Mouse (Mus musculus) neural tube, embryonic 14.5 days (tissue): ENCODE data around the gene Rab17. TPM values are rescaled to one million over a fixed set of nuclear protein-coding genes. Genes with fewer than 3 reads are reported as not detected.

Experiments used
- ATAC-seq: fragments of 200-750 bp; cut with Nextera tagmentation; 2 replicates; pipeline ENCODE4 v1.8.0; 2017; ENCODE audit warnings: low read depth, mild to moderate bottlenecking, moderate TSS enrichment, moderate library complexity
- H3K27ac ChIP-seq: fragments of 300-500 bp; sonication (generic); 2 replicates; pipeline ENCODE4 v1.5.1; 2014; ENCODE audit warnings: low read depth, mild to moderate bottlenecking, control low read depth, low read length, moderate library complexity, mixed read lengths
- H3K27me3 ChIP-seq: fragments of 300-500 bp; sonication (generic); 2 replicates; pipeline ENCODE4 v1.6.1; 2014; ENCODE audit warnings: low read length; ENCODE audit not compliant: control insufficient read depth, insufficient read depth
- H3K36me3 ChIP-seq: fragments of 300-500 bp; sonication (generic); 2 replicates; pipeline ENCODE4 v1.6.1; 2014; ENCODE audit warnings: low read length, mixed read lengths; ENCODE audit not compliant: control insufficient read depth, insufficient read depth
- H3K4me1 ChIP-seq: fragments of 300-500 bp; sonication (generic); 2 replicates; pipeline ENCODE4 v1.6.1; 2014; ENCODE audit warnings: low read length; ENCODE audit not compliant: control insufficient read depth, insufficient read depth
- H3K4me2 ChIP-seq: fragments of 300-500 bp; sonication (generic); 2 replicates; pipeline ENCODE4 v1.6.1; 2014; ENCODE audit warnings: mild to moderate bottlenecking, low read depth, low read length, control low read depth
- H3K4me3 ChIP-seq: fragments of 300-500 bp; sonication (generic); 2 replicates; pipeline ENCODE4 v1.5.1; 2014; ENCODE audit warnings: low read depth, low read length, control low read depth, mixed read lengths
- H3K9ac ChIP-seq: fragments of 300-500 bp; sonication (generic); replicated peaks from 2 replicates; pipeline ENCODE4 v1.6.1; 2014; ENCODE audit warnings: low read depth, mild to moderate bottlenecking, control low read depth, low read length, mixed read lengths
- H3K9me3 ChIP-seq: fragments of 300-500 bp; sonication (generic); 2 replicates; pipeline ENCODE4 v1.6.1; 2016; ENCODE audit warnings: low read length; ENCODE audit not compliant: control insufficient read depth
- WGBS: fragments of 180-500 bp; shearing (Covaris S2); extraction: QIAGEN DNeasy Blood & Tissue Kit; methylation state at CpG from one replicate; pipeline ENCODE4 v1.1.7; 2014; 5-methylcytosine and 5-hydroxymethylcytosine counted together
- polyA plus RNA-seq: library from polyadenylated mRNA; unstranded; fragments of >200 nt; fragmentation: Nextera tagmentation; extraction: Ambion mirVana; gene quantifications from 2 replicates; pipeline ENCODE4 v1.2.1, GENCODE M21; 2014

Gene Rab17
- polyA plus RNA-seq, 1 experiment from 2014 or later, result 0.13 TPM

DNA sequence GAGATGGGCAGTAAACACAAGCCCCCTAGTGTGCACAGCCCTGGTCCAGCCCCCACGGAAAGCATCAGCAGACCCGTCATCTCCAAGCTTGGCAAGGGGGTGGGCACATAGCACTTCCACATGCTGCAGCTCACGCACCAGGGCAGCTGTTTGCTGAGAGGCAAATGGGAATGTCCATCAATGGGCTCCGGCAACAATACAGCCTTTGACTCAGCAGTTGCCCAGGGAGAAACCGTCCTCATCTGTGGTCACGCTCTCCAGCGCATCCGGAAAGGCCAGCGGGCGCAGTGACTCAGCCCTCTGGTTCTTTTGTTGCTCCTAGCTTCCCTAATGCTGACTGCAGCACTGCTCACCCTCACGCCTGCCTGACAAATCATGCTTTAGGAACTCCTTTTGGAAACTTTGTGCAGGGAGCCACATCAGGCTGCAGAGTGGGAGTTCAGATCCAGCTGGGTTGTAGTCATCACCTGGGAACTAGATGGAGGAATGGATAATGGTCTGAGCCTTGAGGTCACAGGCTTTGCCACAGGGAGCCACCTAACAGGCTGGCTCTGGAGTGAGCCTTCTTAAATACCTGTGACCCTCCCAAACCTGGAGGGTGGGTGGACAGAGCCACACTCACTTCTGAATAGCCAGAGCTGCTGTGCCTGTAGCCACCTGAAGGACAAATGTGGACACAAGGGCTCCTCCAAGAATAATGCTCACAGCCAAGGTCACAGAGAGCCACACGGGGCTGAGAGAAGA is 5.6 kb upstream of the Rab17 start:
- Histone ChIP-seq H3K27ac (no peak overlapping the region), H3K36me3 (no peaks in the 10 kb centered on the region), H3K4me1 (peaks cover 17% of the 10 kb centered on the region; the same call in 1 of the 2 replicates), H3K4me3 (no peak overlapping the region), H3K9me3 (no peaks in the 10 kb centered on the region), H3K9ac (no peak overlapping the region), H3K4me2 (peak overlapping the region; percentile 6), H3K27me3 (no peaks in the 10 kb centered on the region)
- WGBS, result 5% methylated on average over 12 of the region's 12 CpGs
- ATAC-seq, result peak; percentile 71; the same call in 1 of the 2 replicates

DNA sequence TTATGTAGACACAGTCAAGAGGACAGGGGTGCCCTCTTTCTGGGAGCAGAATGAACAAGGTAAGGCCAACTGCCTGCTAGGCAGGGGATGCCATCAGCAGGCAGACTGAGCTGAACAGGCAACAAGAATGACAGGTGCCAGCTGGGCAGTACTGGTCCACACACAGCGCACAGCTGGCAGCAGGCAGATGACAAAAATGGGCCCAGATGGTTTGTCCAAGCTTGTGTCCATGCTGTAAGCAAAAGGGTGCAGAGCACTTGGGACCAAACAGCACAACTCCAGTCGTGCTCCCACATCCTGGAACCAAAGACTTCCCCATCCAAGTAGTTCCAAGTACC is 4.1 kb upstream of the Rab17 start:
- Histone ChIP-seq H3K9ac (no peak overlapping the region), H3K27me3 (no peaks in the 10 kb centered on the region), H3K36me3 (no peaks in the 10 kb centered on the region), H3K27ac (no peak overlapping the region), H3K9me3 (no peaks in the 10 kb centered on the region), H3K4me3 (no peak overlapping the region), H3K4me2 (no peak overlapping the region), H3K4me1 (peaks cover 17% of the 10 kb centered on the region; the same call in 1 of the 2 replicates)
- 78% methylated on average over 2 of the region's 2 CpGs for WGBS
- ATAC-seq, result peak; percentile 50

DNA sequence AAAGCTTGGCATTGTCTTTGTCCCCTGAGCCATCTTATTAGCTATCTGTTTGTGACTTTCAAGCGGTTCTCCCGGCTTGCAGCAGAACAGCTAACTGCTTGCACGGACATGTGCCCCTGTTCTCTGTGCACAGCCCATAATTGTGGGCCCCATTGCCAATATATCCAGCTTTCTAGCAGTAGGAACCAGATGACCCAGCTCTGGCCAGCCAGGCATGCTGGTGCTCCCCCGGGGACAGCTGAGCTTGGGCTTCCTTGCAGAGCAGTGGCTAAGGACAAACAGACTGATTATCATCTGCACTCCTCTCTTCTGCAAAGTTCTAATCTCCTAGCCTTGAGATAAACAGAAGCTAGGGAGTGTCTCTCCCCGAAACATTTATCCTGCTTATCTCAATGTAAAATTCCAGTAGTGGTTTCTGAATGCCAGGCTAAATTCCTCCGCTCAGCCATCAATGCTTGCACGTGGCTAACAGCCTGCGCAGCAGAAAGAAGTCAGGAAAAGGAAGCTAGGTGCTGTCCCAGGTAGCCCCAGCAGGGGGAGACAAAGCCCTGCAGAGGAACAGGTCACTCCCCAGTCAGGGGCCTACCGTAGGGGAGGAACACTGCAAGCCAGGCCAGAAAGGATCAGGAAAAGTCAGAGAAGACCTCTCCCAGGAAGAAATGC is 3.6 kb upstream of the Rab17 start:
- H3K9ac ChIP-seq, result no peak overlapping the region
- H3K4me2 ChIP-seq, result no peak overlapping the region
- H3K36me3 ChIP-seq, result no peaks in the 10 kb centered on the region
- H3K4me3 ChIP-seq, result no peak overlapping the region
- WGBS, result 20% methylated on average over 9 of the region's 9 CpGs
- H3K27ac ChIP-seq, result no peak overlapping the region
- ATAC-seq, result peak; percentile 82
- H3K9me3 ChIP-seq, result no peaks in the 10 kb centered on the region
- no peaks in the 10 kb centered on the region for H3K27me3 ChIP-seq
- peaks cover 17% of the 10 kb centered on the region; the same call in 1 of the 2 replicates for H3K4me1 ChIP-seq

DNA sequence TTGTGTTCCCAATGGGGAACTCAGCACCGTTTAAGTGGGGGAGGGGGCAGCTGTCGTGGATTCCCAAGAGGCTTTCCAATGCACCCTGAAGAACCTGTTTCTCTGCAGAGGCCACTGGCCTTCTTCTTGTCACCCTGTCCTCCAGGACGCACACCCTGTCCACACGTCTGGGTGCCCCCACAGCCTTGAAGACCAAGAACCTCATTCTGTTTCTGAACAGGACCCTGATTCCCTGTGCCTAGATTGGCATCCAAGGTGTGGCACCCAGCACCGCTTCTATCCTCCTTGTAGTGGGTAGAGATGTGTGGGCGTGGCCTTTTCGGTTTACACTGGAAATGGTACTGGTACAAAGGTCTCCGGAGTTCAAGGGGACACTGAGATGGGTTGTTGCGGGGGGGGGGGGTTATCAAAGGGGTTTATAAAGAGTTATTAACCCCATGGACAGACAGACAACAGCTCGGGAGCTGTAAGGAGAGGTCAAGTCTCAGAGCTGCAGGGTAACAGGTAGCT is 475 bp upstream of the Rab17 start:
- Histone ChIP-seq H3K36me3 (no peaks in the 10 kb centered on the region), H3K4me1 (peaks cover 10% of the 10 kb centered on the region; the same call in 1 of the 2 replicates), H3K4me2 (no peak overlapping the region), H3K27ac (no peak overlapping the region), H3K27me3 (no peaks in the 10 kb centered on the region), H3K9me3 (no peaks in the 10 kb centered on the region), H3K9ac (no peak overlapping the region), H3K4me3 (no peak overlapping the region)
- ATAC-seq, result no peak
- 83% methylated on average over 10 of the region's 10 CpGs for WGBS

DNA sequence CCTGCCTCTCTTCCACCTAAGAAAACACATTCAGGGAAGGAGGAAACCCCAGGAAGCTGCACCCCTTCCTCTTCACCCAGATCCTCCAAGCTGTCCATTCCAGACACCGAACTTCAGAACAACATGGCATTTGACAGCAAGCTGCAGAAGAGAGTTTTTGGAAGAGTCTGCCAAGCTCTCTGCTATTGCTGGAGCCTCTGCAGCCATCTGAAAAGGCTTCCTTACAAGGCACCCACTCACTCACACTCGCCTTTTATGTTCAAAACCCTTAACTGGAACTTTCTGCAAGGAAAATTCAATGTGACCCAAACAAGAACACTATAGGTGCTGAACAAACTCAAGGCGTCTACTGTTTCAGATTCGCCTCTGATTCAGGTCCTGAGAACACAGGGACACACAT is 812 bp downstream of the Rab17 start:
- no peak for ATAC-seq
- WGBS, result 85% methylated on average over 4 of the region's 4 CpGs
- Histone ChIP-seq H3K27me3 (no peaks in the 10 kb centered on the region), H3K36me3 (no peaks in the 10 kb centered on the region), H3K9ac (no peak overlapping the region), H3K4me3 (no peak overlapping the region), H3K27ac (no peak overlapping the region), H3K4me1 (0 out of 2 replicates have a peak, but pooled peaks cover 3% of the 10 kb centered on the region), H3K4me2 (no peak overlapping the region), H3K9me3 (no peaks in the 10 kb centered on the region)

DNA sequence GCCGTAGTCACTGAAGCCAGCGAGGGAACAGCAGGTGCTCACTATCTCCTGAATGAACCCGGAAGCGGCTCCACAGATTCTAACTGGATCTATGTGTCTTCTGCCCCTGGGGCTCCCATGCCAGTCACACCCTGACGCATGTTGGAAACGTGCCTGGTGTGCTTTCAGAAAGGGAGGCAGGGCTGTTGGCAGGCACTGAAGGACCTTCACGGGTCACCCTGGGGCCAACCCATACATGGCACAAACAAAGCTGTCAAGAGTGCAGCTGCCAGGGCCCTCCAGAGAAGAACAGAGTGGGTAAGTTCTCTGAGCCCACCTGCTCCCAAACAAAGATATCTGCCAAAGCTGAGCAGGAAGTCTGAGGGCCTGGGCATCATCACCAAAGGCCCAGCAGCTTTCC is 1.9 kb downstream of the Rab17 start:
- H3K4me2 ChIP-seq, result no peak overlapping the region

DNA sequence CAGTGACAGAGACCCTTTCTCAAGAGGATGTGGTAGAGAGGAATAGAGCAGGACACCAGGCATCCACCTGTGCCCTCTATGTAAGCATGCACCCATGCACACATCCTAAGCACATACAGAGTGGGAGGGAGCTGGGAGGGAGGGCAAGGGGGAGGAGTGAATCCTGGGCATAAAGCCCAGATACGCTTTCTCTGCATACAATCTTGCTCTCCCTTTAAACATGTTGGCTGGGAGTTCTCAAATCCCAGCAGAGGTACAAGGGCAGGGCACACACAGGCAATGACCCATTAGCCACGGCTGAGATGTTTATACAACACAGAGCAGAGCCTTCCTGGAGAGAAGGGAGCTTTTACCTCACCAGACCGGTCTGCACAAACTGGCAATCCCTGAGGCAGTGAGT is 6.5 kb downstream of the Rab17 start:
- Histone ChIP-seq H3K36me3 (no peaks in the 10 kb centered on the region), H3K4me3 (no peak overlapping the region), H3K9me3 (no peaks in the 10 kb centered on the region), H3K27me3 (no peaks in the 10 kb centered on the region), H3K4me2 (no peak overlapping the region), H3K9ac (no peak overlapping the region), H3K27ac (no peak overlapping the region), H3K4me1 (no peaks in the 10 kb centered on the region)
- WGBS, result 20% methylated on average over 3 of the region's 3 CpGs
- no peak; the same call in 1 of the 2 replicates for ATAC-seq

More for the DNA sequence above, 1.9 kb downstream of the Rab17 start:
- Histone ChIP-seq H3K4me1 (no peaks in the 10 kb centered on the region), H3K9ac (no peak overlapping the region), H3K4me3 (no peak overlapping the region), H3K27ac (no peak overlapping the region), H3K27me3 (no peaks in the 10 kb centered on the region), H3K9me3 (no peaks in the 10 kb centered on the region), H3K36me3 (no peaks in the 10 kb centered on the region)
- 50% methylated on average over 7 of the region's 7 CpGs for WGBS
- ATAC-seq, result 0 out of 2 replicates have a peak, but pooled peaks have one; percentile 58

DNA sequence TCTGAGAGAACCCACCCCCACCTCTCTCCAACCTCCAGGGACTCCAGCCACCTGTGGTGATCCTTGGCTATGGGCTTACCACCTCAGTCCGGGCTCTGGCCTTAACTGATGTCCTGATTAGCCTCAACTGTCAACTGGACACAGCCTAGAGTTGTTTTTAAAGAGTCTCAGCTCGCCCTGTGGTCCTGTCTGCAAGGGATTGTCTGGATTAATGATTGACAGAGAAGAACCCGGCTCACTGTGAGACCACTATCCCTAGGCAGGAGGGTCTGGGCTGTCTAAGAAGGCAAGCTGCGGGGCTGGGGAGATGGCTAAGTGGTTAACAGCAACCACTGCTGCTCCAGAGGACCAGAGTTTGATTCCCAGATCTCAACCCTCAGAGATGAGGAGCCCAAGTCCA is 6.9 kb downstream of the Rab17 start:
- Histone ChIP-seq H3K4me3 (no peak overlapping the region), H3K4me2 (no peak overlapping the region), H3K27ac (no peak overlapping the region), H3K9me3 (no peaks in the 10 kb centered on the region), H3K36me3 (no peaks in the 10 kb centered on the region), H3K9ac (no peak overlapping the region), H3K4me1 (no peaks in the 10 kb centered on the region), H3K27me3 (no peaks in the 10 kb centered on the region)
- WGBS, result 22% methylated on average over 4 of the region's 4 CpGs
- ATAC-seq, result no peak
